Mouse (Mus musculus) neural tube, embryonic 13.5 days (tissue): ENCODE results near the gene Syp. TPM values are rescaled to one million over a fixed set of nuclear protein-coding genes. Genes with fewer than 3 reads are reported as not detected.

Source experiments
- ATAC-seq: fragments of 200-750 bp; cut with Nextera tagmentation; 2 replicates; pipeline ENCODE4 v1.8.0; 2017; ENCODE audit warnings: low read depth, mild to moderate bottlenecking, moderate TSS enrichment, moderate library complexity
- H3K27ac ChIP-seq: fragments of 300-500 bp; sonication (generic); replicated peaks from 2 replicates; pipeline ENCODE4 v1.5.1; 2015; ENCODE audit warnings: moderate library complexity, mild to moderate bottlenecking, inconsistent platforms
- H3K27me3 ChIP-seq: fragments of 300-500 bp; sonication (generic); 2 replicates; pipeline ENCODE4 v1.6.1; 2015; ENCODE audit warnings: mild to moderate bottlenecking, inconsistent platforms
- H3K36me3 ChIP-seq: fragments of 300-500 bp; sonication (generic); 2 replicates; pipeline ENCODE4 v1.6.1; 2015; ENCODE audit warnings: mild to moderate bottlenecking, inconsistent platforms
- H3K4me1 ChIP-seq: fragments of 300-500 bp; sonication (generic); replicated peaks from 2 replicates; pipeline ENCODE4 v1.6.1; 2015; ENCODE audit warnings: inconsistent platforms
- H3K4me2 ChIP-seq: fragments of 300-500 bp; sonication (generic); 2 replicates; pipeline ENCODE4 v1.6.1; 2015; ENCODE audit warnings: inconsistent platforms, mild to moderate bottlenecking, moderate library complexity
- H3K4me3 ChIP-seq: fragments of 300-500 bp; sonication (generic); 2 replicates; pipeline ENCODE4 v1.5.1; 2015; ENCODE audit warnings: mild to moderate bottlenecking, inconsistent platforms
- H3K9ac ChIP-seq: fragments of 300-500 bp; sonication (generic); 2 replicates; pipeline ENCODE4 v1.6.1; 2015; ENCODE audit warnings: moderate library complexity, mild to moderate bottlenecking, inconsistent platforms
- H3K9me3 ChIP-seq: fragments of 300-500 bp; sonication (generic); 2 replicates; pipeline ENCODE4 v1.6.1; 2016; ENCODE audit warnings: inconsistent platforms
- WGBS: fragments of 180-500 bp; shearing (Covaris S2); methylation state at CpG from one replicate; pipeline ENCODE4 v1.1.7; 2015; 5-methylcytosine and 5-hydroxymethylcytosine counted together
- polyA plus RNA-seq: library from polyadenylated mRNA; unstranded; fragments of >200 nt; fragmentation: Nextera tagmentation; extraction: Ambion mirVana; gene quantifications from 2 replicates; pipeline ENCODE4 v1.2.1, GENCODE M21; 2015

Syp gene
- polyA plus RNA-seq, result 108 and 118 TPM in 2 replicates

- 24% methylated on average over 41 of the region's 42 CpGs for WGBS
Measured at GRCm38 (mm10) chrX:7638401-7639091, at the start of gene Syp. TSS of gene Syp (plus strand) at chrX:7638471.

GRCm38 (mm10) chrX:7595371-7595770 is 42.9 kb upstream of the Syp start:
- Histone ChIP-seq H3K9me3 (no peaks in the 10 kb centered on the region), H3K4me3 (no peak overlapping the region), H3K27me3 (no peaks in the 10 kb centered on the region), H3K27ac (no peak overlapping the region), H3K36me3 (peaks cover 51% of the 10 kb centered on the region), H3K4me1 (no peaks in the 10 kb centered on the region), H3K9ac (no peak overlapping the region), H3K4me2 (no peak overlapping the region)
- WGBS, result 83% methylated on average over 9 of the region's 9 CpGs
- ATAC-seq, result no peak

More at GRCm38 (mm10) chrX:7638401-7639091, at the start of gene Syp:
- H3K27ac ChIP-seq, result peak within 1 kb of the TSS; percentile 82
- peak within 1 kb of the TSS; percentile 51 for H3K4me3 ChIP-seq
- H3K4me2 ChIP-seq, result peak within 1 kb of the TSS; percentile 63
- H3K9me3 ChIP-seq, result no peaks in the 10 kb centered on the region
- H3K27me3 ChIP-seq, result no peaks in the 10 kb centered on the region
- 0 out of 2 replicates have a peak, but pooled peaks cover 4% of the 10 kb centered on the region for H3K36me3 ChIP-seq
- peak within 1 kb of the TSS; percentile 81 for H3K9ac ChIP-seq
- H3K4me1 ChIP-seq, result peaks cover 8% of the 10 kb centered on the region
- ATAC-seq, result peak; percentile 88

GRCm38 (mm10) chrX:7604004-7604403 is 34.3 kb upstream of the Syp start:
- peaks cover 14% of the 10 kb centered on the region for H3K4me1 ChIP-seq
- no peak for ATAC-seq
- no peaks in the 10 kb centered on the region for H3K9me3 ChIP-seq
- peaks cover 6% of the 10 kb centered on the region; the same call in 1 of the 2 replicates for H3K27me3 ChIP-seq
- H3K4me2 ChIP-seq, result peak overlapping the region; percentile 58
- 96% methylated on average over 7 of the region's 7 CpGs for WGBS
- H3K9ac ChIP-seq, result no peak overlapping the region
- no peak overlapping the region for H3K27ac ChIP-seq
- peaks cover 9% of the 10 kb centered on the region; the same call in 1 of the 2 replicates for H3K36me3 ChIP-seq
- H3K4me3 ChIP-seq, result 0 out of 2 replicates have a peak overlapping the region, but pooled peaks have one; percentile 46

- peak; percentile 90 for ATAC-seq
- H3K9me3 ChIP-seq, result no peaks in the 10 kb centered on the region
- WGBS, result 14% methylated on average over 28 of the region's 28 CpGs
- 0 out of 2 replicates have a peak within 1 kb of the TSS, but pooled peaks have one; percentile 38 for H3K27ac ChIP-seq
- no peaks in the 10 kb centered on the region for H3K36me3 ChIP-seq
- peak within 1 kb of the TSS; percentile 58 for H3K4me2 ChIP-seq
- peaks cover 14% of the 10 kb centered on the region for H3K4me1 ChIP-seq
- peaks cover 6% of the 10 kb centered on the region; the same call in 1 of the 2 replicates for H3K27me3 ChIP-seq
- H3K4me3 ChIP-seq, result peak within 1 kb of the TSS; percentile 46
- H3K9ac ChIP-seq, result peak within 1 kb of the TSS; percentile 69
Measured at GRCm38 (mm10) chrX:7604879-7605574, 33.2 kb upstream of the Syp start, which contains the start of gene Ccdc22. TSS of gene Ccdc22 (minus strand) at chrX:7605517.

GRCm38 (mm10) chrX:7605575-7605941 is 32.7 kb upstream of the Syp start:
- no peak overlapping the region for H3K4me3 ChIP-seq
- H3K36me3 ChIP-seq, result no peaks in the 10 kb centered on the region
- ATAC-seq, result peak; percentile 33
- no peak overlapping the region for H3K9ac ChIP-seq
- H3K4me1 ChIP-seq, result peaks cover 14% of the 10 kb centered on the region
- H3K9me3 ChIP-seq, result no peaks in the 10 kb centered on the region
- WGBS, result 49% methylated on average over 8 of the region's 8 CpGs
- no peak overlapping the region for H3K27ac ChIP-seq
- 0 out of 2 replicates have a peak overlapping the region, but pooled peaks have one; percentile 22 for H3K4me2 ChIP-seq
- peaks cover 6% of the 10 kb centered on the region; the same call in 1 of the 2 replicates for H3K27me3 ChIP-seq

- Histone ChIP-seq H3K4me2 (no peak within 1 kb of the TSS), H3K9ac (no peak within 1 kb of the TSS), H3K27me3 (peaks cover 6% of the 10 kb centered on the region; the same call in 1 of the 2 replicates), H3K27ac (no peak within 1 kb of the TSS), H3K36me3 (no peaks in the 10 kb centered on the region), H3K4me1 (peaks cover 14% of the 10 kb centered on the region), H3K4me3 (no peak within 1 kb of the TSS), H3K9me3 (no peaks in the 10 kb centered on the region)
- WGBS, result 76% methylated on average over 6 of the region's 6 CpGs
- no peak for ATAC-seq
Measured at GRCm38 (mm10) chrX:7606783-7607182, 31.5 kb upstream of the Syp start, which contains the start of gene Cacna1f. TSS of gene Cacna1f (plus strand) at chrX:7607083.

- peak overlapping the region; percentile 66 for H3K9ac ChIP-seq
- WGBS, result 25% methylated on average over 21 of the region's 21 CpGs
- ATAC-seq, result peak; percentile 44; the same call in 1 of the 2 replicates
- H3K4me3 ChIP-seq, result peak overlapping the region; percentile 42
- H3K27me3 ChIP-seq, result peaks cover 6% of the 10 kb centered on the region; the same call in 1 of the 2 replicates
- H3K4me1 ChIP-seq, result no peaks in the 10 kb centered on the region
- no peaks in the 10 kb centered on the region for H3K9me3 ChIP-seq
- peak overlapping the region; percentile 64 for H3K4me2 ChIP-seq
- no peaks in the 10 kb centered on the region for H3K36me3 ChIP-seq
- H3K27ac ChIP-seq, result no peak overlapping the region
Measured at GRCm38 (mm10) chrX:7610035-7610434, 28.2 kb upstream of the Syp start.

GRCm38 (mm10) chrX:7610536-7611258 is 27.6 kb upstream of the Syp start:
- H3K9me3 ChIP-seq, result no peaks in the 10 kb centered on the region
- H3K36me3 ChIP-seq, result no peaks in the 10 kb centered on the region
- whole genome bisulfite sequencing, result 23% methylated on average over 26 of the region's 26 CpGs
- no peak overlapping the region for H3K27ac ChIP-seq
- peaks cover 6% of the 10 kb centered on the region; the same call in 1 of the 2 replicates for H3K27me3 ChIP-seq
- H3K4me3 ChIP-seq, result peak overlapping the region; percentile 42
- peak overlapping the region; percentile 66 for H3K9ac ChIP-seq
- H3K4me2 ChIP-seq, result peak overlapping the region; percentile 64
- peak; percentile 68 for ATAC-seq
- H3K4me1 ChIP-seq, result no peaks in the 10 kb centered on the region

- Histone ChIP-seq H3K4me3 (no peak overlapping the region), H3K4me1 (no peaks in the 10 kb centered on the region), H3K9me3 (no peaks in the 10 kb centered on the region), H3K4me2 (no peak overlapping the region), H3K9ac (no peak overlapping the region), H3K27me3 (no peaks in the 10 kb centered on the region), H3K27ac (no peak overlapping the region), H3K36me3 (no peaks in the 10 kb centered on the region)
- 83% methylated on average over 12 of the region's 12 CpGs for WGBS
- ATAC-seq, result no peak
Measured at GRCm38 (mm10) chrX:7617889-7618551, 20.3 kb upstream of the Syp start.

GRCm38 (mm10) chrX:7632560-7632959 is 5.7 kb upstream of the Syp start:
- Histone ChIP-seq H3K27me3 (no peaks in the 10 kb centered on the region), H3K9ac (no peak overlapping the region), H3K4me1 (no peaks in the 10 kb centered on the region), H3K4me3 (no peak overlapping the region), H3K36me3 (no peaks in the 10 kb centered on the region), H3K4me2 (no peak overlapping the region), H3K9me3 (no peaks in the 10 kb centered on the region), H3K27ac (no peak overlapping the region)
- 88% methylated on average over 6 of the region's 6 CpGs for WGBS
- ATAC-seq, result no peak

GRCm38 (mm10) chrX:7635101-7635500 is 3.2 kb upstream of the Syp start:
- H3K4me1 ChIP-seq, result no peaks in the 10 kb centered on the region; the same call in 1 of the 2 replicates
- H3K4me3 ChIP-seq, result no peak overlapping the region
- H3K9me3 ChIP-seq, result no peaks in the 10 kb centered on the region
- ATAC-seq, result no peak
- H3K36me3 ChIP-seq, result no peaks in the 10 kb centered on the region
- H3K4me2 ChIP-seq, result no peak overlapping the region
- no peak overlapping the region for H3K9ac ChIP-seq
- WGBS, result 78% methylated on average over 3 of the region's 3 CpGs
- H3K27me3 ChIP-seq, result no peaks in the 10 kb centered on the region
- no peak overlapping the region for H3K27ac ChIP-seq
